Mouse (Mus musculus) embryo, embryonic 11.5 days (tissue): ENCODE results near the gene Abcc1.

ENCODE experiments used
- DNase-seq: peaks from one replicate; pipeline ENCODE4 v3.0.0-alpha.2; 2012; ENCODE audit warnings: low read depth, low spot score

Gene Abcc1

DNA sequence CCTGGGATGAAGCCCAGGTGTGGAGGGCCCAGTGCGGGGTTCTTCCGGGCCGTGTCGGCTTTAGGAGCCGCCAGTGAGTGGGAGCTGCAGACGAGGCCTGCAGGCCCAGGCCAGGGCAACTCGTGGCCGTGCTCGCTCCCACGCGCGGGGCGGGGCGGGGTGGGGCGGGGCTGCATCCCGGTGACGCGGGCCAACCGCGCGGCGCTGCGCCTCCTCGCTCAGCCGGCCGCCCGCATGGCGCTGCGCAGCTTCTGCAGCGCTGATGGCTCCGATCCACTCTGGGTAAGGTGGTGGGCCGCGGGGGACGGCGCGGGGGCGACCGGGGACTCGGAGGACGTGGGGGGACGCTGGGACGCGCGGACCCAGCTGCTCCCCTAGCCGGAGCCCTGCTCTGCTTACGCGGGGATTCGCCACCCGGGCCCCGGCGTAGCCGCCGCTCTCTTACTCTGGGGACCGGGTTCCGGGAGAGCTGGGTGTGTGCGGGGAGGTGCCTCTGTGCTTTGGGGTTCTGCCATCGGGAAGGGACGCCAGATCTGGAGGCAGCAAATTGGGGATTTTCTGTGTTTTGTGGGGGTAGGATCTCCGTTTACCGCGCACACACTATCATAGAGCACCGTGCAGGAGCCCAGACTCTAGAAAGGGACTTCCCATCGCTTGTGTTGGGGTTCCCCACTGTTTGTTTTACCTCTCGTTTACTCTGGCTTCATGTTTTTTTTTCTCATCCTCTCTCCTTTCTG is at the start of gene Abcc1:
Gene Abcc1, plus strand, starts transcription at position 197 of the 737 bp plus-strand sequence.
- DNase-seq = peak; percentile 65

DNA sequence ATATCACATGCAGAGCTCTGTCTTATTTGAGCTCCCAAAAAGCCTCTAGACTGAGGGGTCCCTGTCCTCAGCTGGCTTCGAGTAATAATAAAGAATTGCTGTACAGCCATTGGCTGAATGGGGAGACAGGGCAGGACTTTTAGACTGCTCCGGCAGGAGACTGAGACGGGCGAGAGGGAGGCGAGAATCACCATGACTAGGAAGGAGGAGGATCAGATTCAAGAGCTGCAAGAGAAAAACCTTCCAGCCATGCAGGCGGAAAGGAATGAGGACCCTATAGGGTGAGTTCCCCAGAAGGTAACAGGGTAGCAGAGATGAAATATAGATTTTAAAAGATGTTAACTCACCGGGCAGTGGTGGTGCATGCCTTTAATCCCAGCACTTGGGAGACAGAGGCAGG is 48.4 kb upstream of the Abcc1 start:
- DNase-seq = no peak

DNA sequence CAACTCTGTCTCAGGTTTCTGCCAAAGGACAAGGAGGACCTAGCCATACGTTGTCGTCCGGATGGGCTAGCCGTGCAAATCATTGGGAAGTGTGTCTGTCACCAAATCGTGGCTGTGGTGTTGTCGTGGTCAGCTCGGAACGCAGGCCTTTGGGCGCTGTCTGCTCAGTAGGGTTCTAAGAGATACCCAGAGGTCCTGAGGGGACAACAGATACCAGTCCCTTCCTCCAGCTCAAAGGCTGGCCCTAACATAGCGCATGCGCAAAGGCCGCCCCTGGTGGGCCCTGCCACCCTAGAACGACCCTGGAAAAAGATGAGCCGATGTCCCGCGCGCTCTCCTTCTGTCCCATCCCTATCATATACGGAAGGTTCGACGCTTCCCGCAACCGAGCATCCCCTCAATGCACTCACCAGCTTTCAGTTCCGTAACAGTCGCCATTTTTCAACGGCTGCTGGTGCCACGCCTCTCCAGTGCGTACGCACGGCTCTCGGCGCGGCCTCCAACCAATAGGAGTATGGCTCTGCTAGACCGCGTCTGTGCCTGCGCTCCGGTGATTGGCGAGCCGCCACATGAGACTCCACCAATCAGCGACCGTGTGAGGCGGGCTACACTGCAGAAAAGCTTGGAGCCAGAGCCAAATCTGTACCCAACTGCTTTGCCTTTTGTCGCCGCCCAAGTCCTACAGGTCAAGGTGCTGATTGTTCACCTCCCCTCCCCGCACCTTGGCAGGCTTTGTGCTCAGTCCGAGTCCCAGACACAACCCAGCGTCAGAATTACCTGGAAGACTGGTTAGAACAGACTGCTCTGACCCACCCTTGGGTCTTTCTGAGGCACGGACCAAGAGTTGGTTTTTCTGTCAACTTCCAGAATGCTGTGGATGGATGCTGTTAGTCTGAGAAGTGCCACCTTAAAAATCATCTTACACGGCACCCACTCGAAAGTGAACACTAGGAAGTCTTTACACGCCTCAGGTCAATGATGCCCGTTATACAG is 44.2 kb upstream of the Abcc1 start, which contains the start of gene Fopnl:
Gene Fopnl, minus strand, starts transcription at position 522 of the 993 bp plus-strand sequence.
- peak; percentile 92 for DNase-seq

DNA sequence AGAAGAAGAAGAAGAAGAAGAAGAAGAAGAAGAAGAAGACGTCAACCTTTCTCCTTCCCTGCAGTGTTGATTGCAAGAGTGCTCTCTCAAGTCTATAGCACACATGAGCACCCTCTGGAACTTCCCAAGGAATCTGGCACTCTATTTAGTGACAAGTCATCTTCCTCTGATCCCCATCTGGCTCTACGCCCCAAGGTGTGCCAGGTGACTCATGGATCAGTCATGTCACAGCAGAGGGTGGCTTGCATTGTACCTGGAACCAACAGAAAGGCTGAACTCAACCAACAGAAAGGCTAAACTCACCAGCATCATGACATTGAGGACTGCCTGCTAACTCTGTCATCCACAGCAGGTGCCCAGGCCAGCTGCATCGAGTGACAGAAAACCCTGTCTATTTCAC is 41.7 kb upstream of the Abcc1 start:
- no peak for DNase-seq

DNA sequence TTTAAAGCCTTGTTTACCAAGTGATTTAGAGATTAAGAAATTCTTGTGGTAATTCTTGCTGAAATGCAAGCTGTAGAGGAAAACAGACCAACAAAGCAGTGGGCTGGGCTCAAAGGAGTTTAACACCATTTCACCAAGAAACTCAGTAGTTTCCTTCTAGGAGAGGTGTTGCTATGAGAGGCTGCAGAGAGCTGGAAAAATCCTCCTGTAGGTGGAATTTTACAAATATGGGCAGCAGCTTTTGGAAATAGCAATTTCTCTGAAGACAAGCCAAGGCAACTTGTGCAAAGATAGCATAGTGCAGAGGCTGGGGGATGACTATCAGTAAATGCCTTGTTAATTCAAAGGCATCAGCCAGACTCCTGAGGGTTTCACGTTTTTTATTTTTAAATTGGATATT is 40.9 kb upstream of the Abcc1 start:
- no peak for DNase-seq

DNA sequence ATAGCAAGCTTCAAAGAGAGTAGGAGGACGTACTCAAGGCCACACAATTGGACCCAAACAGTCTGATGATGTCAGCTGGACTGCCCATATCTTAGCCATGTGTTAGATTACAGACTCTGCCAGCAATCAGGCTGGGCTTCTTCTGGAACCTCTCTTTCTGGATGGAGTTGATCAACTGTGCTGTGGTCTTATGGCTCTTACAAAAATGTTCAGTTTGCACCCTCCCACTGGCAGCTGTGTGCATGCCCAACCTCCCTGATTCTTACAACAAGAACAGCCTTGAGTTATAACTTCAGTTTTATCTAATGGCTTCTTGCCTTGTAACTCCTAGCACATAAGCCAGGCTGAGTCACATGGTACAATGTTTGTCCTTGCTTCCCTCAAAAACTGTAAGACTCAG is 33.2 kb upstream of the Abcc1 start:
- DNase-seq = no peak

DNA sequence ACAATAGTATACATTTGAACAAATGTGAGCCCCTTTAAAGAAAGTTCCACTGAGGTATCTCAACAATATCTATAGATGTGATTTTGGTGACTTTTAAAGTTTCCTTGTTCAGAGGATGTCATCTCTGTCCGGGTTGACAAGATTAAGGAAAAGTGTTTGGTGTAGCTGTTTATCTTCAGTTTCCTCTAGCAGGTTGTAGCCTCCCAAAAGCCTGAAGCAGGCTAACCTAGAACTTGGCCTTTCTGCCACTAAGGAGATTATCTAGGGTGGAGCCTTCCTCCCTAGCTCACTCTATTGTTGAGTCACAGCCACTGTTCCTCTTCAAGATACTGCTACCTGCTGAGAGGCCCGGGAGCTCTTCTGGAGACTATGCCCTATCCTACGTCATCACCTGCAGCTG is 16.4 kb upstream of the Abcc1 start:
- no peak for DNase-seq

DNA sequence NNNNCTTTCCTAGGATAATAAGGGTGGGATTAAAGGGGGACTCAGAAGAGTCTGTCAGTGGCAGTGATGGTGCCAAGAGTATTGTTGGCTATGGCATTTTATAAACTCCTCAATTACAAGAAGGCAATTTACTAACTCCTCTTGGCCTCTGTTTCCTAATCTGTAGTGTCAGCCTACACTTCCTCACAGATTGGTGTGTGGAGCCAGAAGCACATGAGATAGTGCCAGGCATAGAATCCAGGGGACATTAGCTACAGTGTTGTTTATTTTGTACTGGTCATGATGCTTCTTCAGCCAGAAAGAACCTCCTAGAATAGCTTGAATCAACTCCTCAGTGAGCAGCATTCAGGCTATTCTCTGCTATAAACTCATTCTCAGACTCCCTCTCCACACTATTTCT is 9.8 kb upstream of the Abcc1 start:
- DNase-seq = no peak

DNA sequence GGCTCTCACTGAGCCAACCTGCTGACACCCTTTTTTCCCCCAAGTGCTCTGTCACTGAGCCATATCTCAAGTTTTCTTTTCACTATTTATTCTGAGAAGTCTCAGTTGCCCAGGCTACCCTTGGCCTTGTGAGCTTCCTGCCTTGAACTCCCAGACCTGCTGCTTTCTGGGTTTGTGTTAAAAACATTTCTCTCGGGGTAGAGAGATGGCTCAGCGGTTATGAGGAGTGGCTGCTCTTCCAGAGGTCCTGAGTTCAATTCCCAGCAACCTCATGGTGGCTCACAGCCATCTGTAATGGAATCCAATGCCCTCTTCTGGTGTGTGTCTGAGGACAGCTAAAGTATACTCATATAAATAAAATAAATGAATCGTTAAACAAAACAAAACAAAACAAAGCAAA is 9.1 kb upstream of the Abcc1 start:
- DNase-seq = no peak

DNA sequence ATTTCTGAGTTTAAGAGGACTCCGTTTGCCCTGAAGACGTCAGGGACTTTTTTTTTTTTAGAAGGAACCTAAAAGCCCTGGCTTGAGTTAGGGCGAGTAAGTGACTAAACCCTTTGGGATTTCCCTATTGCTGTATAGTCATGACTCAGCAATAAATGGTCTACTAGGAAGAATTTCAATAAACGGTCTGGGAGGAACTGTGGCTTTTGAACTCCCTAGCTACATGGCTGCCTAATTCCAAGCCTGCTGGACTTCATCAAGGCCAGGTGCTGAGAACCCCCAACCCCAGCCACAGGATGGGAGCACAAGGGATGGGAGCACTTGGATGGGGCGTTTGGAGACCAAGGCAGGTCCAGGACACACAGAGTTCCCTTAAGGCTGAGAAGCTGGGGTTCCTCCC is 8.7 kb upstream of the Abcc1 start:
- no peak for DNase-seq

DNA sequence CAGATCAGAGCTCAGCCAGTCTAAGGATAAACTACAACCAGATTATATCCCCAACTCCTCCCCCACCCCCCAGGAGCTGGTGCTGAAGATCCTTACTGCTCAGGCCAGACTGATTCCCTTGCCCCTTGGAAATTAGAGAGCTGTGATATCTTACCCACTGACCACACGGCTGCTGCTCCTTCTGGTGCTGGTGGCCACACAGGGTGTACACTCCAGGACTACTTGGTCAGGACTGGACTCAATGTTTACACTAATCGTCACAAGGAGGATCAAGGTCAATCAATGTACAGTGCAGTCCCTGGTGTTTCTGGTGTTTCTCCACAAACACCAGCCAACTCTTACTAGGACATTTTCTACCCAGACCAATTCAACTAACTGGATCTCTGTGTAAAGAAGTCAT is 3.5 kb upstream of the Abcc1 start:
- DNase-seq = no peak

DNA sequence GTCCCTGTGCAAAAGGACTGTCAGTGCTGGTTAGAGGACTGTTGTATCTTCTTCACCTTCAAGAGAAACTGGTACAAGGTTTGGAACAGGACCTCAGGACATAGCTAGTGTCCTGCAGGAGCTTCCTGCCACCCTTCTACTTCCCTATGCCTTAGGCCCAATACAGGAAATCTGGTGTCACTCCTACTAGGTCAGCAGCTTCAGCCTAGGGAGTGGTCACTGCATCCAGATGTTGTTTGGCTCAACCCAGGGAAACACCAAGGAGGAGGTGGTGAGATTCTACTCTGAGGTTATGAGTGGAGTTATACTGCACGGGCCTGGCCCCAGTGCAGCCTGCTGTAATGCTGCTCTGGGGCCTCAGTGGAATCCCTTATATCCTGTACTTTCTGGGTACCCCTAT is 2.8 kb upstream of the Abcc1 start:
- DNase-seq = no peak

DNA sequence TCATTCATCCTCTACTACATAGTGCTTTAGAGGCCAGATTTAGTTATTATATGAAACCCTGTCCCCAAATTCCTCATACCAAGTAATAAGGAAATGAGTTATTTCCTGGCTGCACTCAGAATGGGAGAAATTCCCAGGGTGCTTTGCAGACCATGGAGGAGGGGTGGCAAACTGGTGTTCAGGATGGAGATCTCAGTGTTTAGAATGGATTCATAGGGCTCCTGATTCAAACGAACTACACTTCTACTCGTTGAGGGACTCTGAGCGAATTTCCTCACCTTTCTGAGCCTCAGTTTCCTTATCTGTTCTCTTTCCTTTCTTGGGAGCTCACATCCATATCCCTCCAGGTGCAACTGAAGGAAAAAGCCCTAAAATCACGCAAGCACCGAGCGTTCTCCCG is 427 bp upstream of the Abcc1 start:
- DNase-seq = peak; percentile 4

DNA sequence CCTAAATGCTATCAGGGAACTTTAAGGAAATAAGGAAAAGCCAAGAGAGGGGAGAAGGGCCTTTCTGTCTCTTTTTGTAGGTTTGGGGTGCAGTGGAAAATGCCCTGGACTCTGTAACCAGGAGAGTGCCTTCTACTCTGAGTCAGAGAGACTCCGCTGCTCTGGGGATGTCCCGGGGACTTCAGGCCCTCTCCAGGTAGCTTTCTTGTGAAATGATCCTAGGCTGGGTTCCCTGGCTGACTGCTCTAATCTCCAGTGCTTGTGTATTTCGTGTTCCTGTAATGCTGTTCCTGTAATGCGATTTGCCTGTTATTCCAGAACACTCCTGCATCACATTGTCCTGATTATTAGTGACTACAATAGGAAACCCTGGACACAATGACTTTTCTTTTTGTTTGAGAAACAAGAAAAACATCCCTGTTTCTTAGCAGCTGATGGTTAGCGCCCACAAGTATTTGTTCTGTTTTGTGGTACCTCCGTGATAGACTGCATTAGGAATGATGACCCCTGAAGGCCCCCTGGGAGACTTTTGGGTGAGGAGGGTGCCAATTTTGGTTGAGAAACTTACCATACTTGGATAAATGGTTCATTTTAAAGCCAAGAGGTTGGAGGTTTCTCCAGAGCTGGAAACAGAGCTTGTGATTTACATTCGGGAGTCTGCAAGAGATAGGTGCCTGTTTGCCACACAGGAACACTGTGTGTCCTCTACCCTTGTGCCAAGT is 902 bp downstream of the Abcc1 start:
- DNase-seq = no peak

DNA sequence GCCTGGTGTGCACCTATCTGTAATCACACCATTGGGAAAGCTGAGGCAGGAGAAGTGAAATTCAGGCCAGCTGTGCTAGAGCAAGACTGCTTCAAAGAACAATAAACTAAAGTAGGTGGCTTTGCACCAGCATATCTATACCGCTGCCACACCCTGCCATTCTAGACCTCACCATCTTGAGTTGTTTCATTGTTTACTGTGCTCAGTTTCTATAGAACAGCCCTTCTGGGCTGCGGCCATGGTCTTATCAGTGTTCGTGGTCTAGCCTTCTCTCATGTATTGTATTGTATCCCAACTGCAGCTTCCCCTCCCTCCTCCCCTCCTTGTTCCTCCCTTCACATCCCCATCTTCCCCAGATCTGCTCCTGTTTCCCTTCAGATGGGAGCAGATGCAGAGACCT is 2.1 kb downstream of the Abcc1 start:
- no peak for DNase-seq

DNA sequence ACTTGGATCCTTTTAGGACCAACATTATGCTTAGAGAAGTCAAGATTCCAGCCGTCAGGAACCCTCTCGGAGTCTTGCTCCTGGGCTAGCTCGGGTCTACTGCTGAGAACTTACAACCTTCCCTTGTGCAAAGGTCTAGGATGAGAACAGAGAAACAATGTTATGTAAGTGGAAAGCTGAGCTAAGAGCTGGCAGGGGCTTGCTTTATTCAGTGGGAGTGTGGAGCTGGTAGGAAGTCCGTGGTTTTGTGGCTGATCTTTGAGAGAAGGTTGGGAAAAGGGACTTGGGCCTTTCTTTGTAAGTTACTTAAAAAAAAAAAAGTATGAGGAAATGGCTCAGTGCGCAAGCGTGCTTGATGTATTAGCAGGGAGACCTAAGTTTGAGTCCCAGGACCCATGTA is 2.7 kb downstream of the Abcc1 start:
- no peak for DNase-seq

DNA sequence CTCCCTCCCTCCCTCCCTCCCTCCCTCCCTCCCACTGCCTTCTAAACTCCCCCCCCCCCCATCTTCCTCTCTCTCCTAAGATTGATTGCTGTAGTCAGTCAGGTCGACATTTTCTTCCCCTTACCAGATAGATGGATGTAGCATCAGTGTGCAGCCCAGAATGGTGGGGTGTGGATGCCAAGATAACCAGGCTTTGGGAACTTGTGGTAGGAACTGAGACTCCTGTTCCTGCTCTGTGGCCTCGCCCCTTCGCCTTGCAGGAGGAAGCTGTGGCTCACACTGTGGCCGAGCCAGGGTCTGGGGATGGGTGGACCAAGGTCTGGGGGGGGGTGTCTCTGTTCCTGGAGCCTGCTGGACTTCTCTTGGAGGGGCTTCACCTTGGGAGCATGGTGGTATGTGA is 4.1 kb downstream of the Abcc1 start:
- no peak for DNase-seq

DNA sequence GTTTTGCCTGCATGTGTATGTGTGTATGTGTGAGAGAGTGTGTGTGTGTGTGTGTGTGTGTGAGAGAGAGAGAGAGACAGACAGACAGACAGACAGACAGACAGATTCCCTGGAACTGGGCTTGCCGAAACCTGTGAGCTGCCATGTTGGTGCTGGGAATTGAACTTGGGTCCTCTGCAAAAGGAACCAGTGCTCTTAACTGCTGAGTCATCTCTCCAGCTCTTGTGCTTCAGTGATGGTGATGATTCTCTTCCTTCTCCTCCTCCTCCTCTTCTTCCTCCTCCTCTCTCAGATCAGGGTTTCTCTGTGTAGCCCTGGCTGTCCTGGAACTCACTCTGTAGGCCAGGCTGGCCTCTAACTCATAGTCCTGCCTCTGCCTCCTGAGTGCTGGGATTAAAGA is 4.7 kb downstream of the Abcc1 start:
- no peak for DNase-seq

DNA sequence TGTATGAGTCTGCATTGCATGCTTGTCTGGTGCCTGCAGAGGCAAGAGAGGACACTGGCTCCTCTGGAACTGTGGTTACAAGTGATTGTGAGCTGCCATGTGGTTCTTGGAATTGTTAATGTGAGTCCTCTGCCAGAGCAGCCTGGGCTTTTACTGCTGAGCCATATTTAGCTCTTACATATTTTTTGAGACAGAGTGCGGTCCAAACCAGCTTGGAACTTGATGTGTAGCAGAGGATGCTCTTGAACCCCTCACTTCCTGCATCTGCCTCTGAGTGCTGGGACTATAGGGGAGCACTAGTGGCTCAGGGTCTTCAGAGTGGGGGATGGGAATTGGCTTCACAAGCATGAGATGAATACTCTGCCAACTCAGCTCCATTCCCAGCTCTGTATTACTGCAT is 10.0 kb downstream of the Abcc1 start:
- no peak for DNase-seq

DNA sequence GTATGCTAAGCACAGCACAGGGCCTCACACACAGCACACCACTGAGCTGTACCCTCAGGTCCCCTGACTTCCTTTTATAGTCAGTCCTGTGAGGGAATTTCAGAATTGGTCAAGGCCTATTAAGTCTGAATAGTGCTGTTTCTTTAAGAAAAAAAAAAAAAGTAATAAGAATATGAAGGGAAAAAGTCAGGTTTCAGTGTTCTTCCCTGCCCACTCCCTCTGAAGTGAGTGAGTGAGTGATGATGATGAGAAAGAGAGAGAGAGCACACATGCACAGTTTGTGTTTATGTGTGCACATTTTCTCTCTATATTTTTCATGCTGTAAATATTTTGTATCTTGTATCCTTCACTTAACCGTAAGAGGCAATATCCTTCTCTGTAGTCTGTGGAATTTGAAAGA is 11.0 kb downstream of the Abcc1 start:
- no peak for DNase-seq

DNA sequence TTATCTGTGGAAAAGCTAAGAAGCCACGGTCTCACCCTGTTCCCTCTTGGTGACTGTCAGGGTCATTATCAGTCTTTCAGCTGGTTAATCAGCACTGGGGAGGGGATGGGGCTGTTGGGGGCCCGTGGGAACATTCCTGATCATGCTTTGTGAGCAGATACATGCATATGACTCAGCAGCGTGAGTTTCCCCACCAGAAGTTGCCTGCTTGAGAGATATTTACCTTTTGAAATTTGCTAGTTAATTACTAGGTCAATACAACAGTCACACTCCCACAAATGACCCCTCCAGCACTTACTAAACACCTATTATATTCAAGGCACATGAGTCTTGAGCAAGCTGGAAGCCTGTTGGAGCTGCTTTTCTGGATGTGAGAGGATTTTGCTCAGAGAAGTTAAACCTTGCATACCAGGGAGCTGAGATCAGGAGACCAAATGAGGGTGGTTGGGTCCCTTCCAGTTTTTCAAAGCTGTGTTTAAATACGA is 11.5 kb downstream of the Abcc1 start:
- DNase-seq = no peak

DNA sequence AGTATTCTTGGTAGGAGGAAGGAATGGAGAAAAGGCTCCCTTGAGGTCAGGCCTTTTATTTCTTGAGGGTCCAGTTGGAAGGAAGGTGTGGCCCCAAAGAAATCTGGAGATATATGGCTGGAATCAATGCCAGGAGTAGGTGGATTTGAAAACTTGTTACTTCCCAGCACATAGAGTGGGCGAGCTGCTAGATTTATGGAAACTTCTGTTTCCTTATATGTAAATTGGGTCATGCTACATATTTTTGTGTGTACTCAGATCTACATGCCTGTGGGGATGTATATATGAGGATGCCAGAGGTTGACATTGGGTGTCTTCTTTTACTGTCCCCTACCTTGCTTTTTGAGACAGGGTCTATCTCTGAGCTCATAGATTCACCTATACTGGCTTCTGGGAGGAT is 14.6 kb downstream of the Abcc1 start:
- no peak for DNase-seq
